Mouse (Mus musculus) liver (tissue): ENCODE measurements around the gene Thbs3.

Source experiments
- DNase-seq: peaks from one replicate; pipeline ENCODE4 v3.0.0-alpha.2; 2020; ENCODE audit warnings: mixed read lengths

Gene Thbs3

GRCm38 (mm10) chr3:89228180-89228549 is 13.2 kb downstream of the Thbs3 start:
- DNase-seq, result peak; percentile 87

DNA sequence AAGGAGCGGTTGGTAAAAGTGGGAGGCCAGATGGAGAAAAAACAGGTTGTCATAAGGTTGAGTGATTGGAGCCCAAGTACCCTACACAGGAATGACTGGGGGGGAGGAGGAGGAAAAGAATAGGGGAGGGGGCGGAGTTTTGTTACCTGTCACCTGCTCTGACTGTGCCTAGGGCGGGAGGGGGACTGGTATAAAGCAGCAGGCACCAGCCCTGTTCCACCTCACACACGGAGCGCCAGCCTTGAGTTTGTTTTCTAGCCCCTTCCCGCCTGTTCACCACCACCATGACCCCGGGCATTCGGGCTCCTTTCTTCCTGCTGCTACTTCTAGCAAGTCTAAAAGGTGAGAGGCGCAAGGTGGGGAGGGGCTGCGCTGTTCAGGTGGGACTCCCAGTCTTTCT is 13.9 kb downstream of the Thbs3 start, which contains the start of gene Muc1:
Muc1 (plus strand) TSS at position 222 of the 400 bp plus-strand sequence.
- no peak for DNase-seq

DNA sequence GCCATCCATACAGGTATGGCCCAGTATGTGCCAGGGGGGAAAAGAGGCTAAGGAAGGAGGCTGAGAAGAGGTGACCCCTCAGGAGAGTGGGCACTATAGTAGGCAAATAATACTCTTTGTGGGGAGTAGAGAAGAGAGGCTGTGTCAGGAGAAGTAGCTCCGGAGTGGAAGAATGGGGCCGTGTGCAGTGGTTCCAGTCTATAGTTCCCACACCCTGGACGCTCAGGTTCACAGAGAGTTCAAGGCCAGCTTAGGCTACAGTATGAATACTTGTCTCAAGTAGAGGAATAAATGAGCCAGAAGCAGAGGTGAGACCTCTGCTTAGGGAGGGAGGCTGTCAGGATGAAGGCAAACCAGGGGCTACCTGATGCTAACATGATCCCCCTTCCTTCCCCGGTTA is 14.3 kb downstream of the Thbs3 start:
- DNase-seq, result no peak

DNA sequence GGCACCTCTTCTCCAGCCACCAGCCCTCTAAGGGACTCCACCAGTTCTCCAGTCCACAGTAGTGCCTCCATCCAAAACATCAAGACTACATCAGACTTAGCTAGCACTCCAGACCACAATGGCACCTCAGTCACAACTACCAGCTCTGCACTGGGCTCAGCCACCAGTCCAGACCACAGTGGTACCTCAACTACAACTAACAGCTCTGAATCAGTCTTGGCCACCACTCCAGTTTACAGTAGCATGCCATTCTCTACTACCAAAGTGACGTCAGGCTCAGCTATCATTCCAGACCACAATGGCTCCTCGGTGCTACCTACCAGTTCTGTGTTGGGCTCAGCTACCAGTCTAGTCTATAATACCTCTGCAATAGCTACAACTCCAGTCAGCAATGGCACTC is 15.6 kb downstream of the Thbs3 start:
- no peak for DNase-seq

GRCm38 (mm10) chr3:89231345-89231744 is 16.4 kb downstream of the Thbs3 start:
- no peak for DNase-seq

GRCm38 (mm10) chr3:89231772-89232275 is 16.8 kb downstream of the Thbs3 start:
- no peak for DNase-seq

GRCm38 (mm10) chr3:89232614-89233013 is 17.6 kb downstream of the Thbs3 start:
- no peak for DNase-seq

GRCm38 (mm10) chr3:89233562-89234110 is 18.7 kb downstream of the Thbs3 start:
- no peak for DNase-seq

DNA sequence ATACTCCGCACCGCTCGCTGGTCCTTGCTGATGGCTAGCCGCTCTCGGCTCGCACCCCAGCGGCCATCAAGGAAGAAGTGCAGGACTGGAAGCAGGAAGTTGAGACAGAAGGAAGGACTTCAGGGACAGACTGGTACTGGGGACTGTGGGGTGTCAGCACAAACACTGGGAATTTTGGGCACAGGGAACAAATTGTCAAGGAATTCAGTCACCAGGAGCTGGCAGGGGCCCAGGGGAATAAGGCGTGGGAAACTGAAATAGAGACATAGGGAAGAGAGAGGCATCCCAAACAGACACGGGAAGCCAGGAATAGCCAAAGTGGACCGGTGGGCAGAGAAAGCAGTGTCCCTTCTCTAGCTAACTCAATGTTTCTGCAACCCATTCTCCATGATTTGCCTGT is 21.5 kb downstream of the Thbs3 start:
- DNase-seq, result no peak

- DNase-seq, result no peak
Measured at GRCm38 (mm10) chr3:89237682-89238081, 22.7 kb downstream of the Thbs3 start.

DNA sequence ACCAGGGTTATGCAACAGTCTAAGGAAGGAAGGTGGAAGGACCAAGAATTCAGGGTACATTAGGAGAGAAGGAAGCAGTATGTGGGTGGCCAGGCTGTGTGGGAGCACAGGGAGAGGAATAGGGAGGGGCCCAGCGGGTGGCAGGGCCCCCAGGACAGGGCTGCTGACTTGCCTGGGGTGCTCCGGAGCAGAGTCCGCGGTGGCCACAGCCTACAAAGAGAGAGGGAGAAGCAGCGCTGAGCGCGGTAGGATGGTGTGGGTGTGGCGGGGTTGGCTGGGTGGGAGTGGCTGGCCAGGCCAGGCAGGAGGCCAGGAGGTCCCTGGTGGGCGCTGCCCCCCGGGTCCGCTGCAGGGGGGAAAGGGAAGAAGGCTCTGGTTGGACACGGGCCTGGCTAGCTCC is 23.5 kb downstream of the Thbs3 start:
- DNase-seq, result no peak

GRCm38 (mm10) chr3:89242331-89242895 is 27.4 kb downstream of the Thbs3 start:
- DNase-seq, result peak; percentile 59

- peak; percentile 57 for DNase-seq
Measured at GRCm38 (mm10) chr3:89243609-89244008, 28.6 kb downstream of the Thbs3 start.

DNA sequence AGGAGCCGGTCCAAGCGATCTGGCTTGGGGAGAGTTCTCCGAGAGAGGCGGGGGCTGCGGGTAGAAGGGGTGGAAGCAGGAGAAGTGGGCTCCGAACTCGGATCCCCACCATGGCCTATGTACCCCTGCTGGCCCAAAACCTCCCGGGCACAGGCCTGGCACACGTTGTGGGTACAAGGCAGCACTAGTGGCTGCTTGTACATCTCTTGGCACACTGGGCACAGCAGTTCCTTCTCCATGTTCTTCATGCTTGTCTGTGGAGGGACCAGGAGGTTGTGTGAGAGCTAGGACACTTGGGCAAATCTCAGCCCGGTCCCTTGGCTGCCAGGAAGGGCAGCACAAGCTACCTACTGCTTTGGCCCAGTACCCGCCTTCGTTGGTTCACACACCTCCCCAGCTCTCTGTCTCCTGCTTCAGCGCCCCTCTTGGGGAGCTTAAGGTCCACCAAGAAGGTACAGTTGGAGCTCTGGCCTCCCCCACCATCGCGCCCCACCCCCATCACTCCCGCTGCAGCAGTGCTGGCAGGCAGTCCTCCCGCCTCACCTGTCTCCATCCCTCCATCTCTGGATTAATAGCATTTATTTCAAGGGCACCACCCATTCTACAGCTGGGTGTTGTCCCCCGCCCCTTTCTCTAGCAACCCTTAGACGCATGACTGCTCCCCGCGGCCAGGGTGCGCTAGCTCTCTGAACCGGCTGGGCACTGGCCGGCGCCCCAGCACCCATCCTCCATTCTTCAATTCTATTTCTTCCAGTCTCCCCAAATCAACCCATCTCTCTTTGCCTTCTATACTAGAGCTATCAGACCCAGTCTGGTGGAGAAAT is 29.4 kb downstream of the Thbs3 start:
- no peak for DNase-seq

DNA sequence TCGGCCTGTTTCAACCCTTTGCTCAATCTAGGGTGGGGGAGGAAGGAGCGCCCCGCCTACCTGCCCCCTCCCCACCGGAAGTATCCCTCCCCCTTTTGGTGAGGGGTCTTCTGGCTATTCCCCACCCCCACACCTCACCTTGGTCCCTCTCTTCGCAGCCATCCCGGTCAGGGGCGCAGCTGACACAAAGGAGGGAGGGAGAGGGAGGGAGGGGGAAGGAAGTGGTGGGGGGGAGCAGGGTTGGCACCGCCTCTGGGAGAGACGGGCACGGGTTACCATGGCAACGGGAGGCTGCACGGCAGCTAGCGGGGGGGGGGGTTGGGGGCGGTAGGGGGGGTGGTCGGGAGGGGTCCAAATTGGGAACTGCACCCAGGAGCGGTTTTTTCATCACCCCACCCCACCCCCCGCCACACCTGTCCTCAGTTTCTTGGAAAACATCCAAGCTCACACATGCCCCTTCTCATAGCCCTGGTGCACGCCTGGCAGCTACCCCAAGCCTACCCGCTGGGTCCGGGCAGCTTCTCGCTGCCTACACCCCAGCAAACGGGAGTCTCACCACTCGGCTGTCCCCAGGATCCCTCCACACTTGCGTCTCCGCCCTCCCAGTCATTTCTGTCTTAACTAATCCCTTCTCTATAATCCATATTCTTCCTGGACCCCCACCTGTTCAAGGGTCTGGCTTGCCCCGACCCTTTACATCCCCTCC is 30.2 kb downstream of the Thbs3 start:
- DNase-seq, result no peak

GRCm38 (mm10) chr3:89245688-89246171 is 30.8 kb downstream of the Thbs3 start, which contains the start of gene Krtcap2:
Gene Krtcap2, plus strand, starts transcription at chr3:89245966.
- DNase-seq, result no peak

GRCm38 (mm10) chr3:89246261-89247100 is 31.5 kb downstream of the Thbs3 start, which contains the start of gene Trim46:
Gene Trim46, minus strand, starts transcription at chr3:89246309.
- peak; percentile 91 for DNase-seq

GRCm38 (mm10) chr3:89247466-89247865 is 32.5 kb downstream of the Thbs3 start:
- no peak for DNase-seq

- peak; percentile 60 for DNase-seq
Measured at GRCm38 (mm10) chr3:89250435-89251040, 35.6 kb downstream of the Thbs3 start.

DNA sequence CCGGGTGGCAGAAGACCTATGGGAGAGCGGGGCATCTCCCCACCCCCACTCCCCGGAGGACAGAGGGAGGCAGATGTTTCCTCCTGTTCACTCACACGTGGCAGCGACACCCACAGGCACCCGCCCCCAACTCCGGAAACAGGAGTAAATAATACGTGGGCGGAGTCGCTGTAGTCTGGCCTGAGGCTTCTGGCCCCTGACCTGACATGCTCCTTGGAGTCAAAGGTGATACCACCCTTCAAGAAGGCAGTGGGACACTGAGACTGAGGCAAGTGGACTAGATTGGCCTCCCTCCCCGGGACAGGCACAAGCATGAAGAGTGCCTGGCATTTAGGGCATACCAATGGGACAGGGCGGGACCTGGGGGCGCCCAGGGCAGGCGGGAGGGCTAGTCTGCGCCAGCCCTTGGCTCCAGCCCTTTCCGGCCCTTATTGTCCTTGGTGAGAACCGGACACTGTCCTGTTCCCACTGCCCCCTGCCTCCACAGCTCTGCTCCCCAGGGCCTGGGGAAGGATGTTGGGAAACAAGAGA is 36.5 kb downstream of the Thbs3 start:
- DNase-seq, result peak; percentile 53

DNA sequence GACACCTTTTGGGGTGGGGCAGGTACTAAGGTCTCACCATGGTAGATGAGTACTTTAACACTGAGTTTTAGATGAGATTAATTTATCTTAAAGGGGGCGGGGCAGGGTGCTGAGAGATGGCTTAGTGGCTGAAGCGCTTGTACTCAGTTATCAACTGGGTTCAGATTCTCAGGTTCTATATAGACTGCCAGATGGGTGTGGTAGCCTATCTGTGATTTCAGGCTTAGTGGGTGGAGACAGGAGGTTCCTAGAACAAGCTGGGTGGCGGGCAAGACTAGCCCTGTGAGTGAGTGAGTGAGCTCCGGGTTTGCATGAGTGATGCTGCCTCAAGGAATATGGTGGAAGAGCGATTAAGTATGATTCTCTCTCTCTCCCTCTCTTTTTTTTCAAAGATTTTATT is 40.0 kb downstream of the Thbs3 start:
- DNase-seq, result no peak
